Mouse (Mus musculus): ENCODE measurements around the gene Agtpbp1.

The Agtpbp1 gene

GRCm38 (mm10) chr13:59477451-59477850, 107.6 kb downstream of the Agtpbp1 start:
- no peak for DNase-seq

DNA sequence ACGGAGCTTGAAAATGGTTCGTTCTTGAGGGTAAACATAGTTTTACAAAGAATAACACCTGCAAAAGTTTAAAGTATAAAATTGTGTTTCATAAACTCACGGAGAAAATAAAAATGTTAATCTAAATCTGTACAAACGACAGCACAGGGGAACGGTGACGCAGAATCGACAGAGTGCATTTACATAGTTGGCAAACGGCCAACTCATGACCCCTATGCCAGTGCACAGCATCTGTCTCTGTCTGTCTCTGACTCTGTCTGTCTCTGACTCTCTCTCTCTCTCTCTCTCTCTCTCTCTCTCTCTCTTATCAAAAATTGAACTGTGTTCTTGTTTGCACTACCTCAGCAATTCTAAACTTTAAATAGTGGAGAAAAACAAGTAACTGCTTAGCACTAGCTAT, 110.1 kb downstream of the Agtpbp1 start:
- peak in 1 of 2 experiments; percentile 22 for DNase-seq

DNA sequence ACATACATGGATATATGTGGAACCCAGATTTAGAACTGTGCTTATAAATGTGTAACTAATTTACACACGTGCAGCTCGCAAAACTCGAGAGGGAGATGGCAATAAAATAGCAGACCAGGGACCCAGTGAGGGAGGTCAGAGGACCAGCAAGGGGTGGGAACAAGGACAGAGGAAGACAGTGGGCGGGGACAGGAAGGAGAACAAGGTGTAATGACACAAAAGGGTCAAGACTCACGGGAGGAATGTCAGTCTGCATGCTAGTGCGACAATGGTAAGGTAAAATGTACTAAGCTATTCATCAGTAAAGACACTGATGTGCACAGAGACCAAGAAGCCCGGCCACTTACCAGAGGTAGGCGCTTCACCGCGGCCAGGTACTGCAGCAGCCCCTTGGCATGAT, 111.7 kb downstream of the Agtpbp1 start:
- DNase-seq, result no peak

DNA sequence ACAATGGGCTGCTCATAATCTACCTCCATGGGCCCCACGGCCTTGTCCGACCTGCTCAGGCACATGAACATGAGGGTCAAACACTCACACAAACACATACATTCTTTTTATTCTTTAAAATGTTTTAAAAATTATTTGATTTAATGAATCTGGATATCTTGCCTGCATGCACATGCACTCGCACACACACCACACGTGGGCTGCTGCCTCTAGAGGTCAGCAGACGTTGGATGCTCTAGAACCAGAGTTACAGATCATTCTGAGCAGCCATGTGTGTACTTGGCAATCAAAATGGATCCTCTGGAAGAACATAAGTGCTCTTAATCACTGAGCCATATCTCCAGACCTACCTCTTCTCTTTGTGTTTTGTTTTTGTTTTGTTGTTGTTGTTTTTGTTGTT, 112.8 kb downstream of the Agtpbp1 start:
- peak; percentile 42 to 43 for DNase-seq

GRCm38 (mm10) chr13:59469701-59470100, 115.3 kb downstream of the Agtpbp1 start:
- no peak for DNase-seq

GRCm38 (mm10) chr13:59468181-59468802, 116.7 kb downstream of the Agtpbp1 start:
- DNase-seq, result no peak

DNA sequence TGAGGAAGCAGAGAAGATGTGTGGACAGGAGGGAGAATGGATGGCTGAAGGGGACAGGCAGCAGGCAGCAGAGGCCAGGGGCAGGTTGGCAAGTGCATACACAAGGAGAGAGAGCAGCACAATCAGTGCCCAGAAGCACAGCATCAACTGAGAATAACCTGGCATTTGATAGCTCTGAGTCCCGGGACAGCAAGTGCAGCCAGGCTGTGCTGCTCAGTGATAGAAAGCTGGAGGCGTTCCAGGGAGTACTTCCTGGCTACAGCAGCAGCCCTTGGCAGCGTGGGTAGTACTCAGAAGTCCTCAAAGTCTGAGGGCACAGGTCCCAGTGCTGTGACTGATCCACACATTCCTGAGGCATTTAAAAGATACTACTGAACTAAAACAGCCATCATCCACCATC, 117.4 kb downstream of the Agtpbp1 start:
- DNase-seq, result peak; percentile 85 to 88

DNA sequence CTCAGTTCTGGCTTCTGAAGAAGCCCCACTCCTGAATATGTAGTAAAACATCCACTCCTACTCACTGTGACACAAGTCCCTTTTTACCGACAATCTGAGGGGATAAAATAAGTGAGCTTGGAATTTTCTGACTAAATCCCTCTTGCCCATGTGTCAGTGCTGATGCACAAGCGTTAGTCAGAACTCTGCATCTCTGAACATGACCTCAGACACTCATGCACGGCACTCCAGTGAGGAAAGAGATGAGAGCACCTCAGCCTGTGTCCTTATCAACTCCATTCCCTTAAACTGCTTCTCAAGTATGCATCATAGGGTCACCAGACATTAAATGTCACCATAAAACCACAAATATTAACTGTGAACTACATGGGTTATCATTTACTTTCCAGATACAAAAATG, 124.1 kb downstream of the Agtpbp1 start:
- DNase-seq, result no peak

- DNase-seq, result no peak
These were observed 128.8 kb downstream of the Agtpbp1 start for GRCm38 (mm10) chr13:59456203-59456602.

GRCm38 (mm10) chr13:59454001-59454785, 130.8 kb downstream of the Agtpbp1 start:
- DNase-seq, result peak; percentile 61 to 66

- peak; percentile 48 to 53 for DNase-seq
These were observed 131.4 kb downstream of the Agtpbp1 start for GRCm38 (mm10) chr13:59453582-59453981.

DNA sequence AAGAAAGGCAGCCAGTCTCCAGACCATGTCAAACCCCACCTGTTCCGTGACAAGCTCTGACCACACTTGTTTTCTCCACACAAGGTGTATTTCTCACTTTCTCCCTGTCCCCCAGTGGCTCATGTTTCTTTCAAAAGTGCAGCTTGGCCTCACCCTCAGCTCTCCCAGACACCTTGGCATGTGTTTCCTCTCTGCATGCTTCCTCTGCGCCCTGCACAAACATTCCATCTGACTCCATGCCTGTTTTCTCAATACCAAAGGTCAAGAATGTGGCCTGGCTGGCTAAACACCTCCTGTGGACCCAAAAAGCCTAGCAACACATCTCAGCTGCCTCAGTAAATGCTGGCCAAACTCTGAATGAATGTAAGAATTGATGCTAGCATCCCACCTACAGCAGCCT, 132.0 kb downstream of the Agtpbp1 start:
- DNase-seq, result peak in 1 of 2 experiments; percentile 32

DNA sequence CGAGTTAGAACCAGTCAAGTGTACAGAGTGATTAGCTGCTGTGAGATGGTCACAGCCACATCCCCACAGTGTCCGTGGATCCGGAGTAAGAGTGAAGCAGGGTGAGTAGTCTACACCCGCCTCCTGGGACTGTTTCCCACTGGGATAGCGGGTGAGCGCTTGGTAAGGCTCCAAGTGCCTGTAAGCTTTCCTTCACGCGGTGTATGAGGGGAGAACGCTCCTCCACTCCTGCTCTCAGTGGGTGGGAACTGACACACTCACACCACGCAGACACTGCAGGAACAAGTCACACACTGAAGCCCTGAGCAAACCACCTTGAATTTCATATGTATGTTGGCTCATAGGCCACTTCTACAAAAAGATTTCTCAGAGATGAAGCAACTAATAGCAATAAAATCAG, 134.2 kb downstream of the Agtpbp1 start:
- no peak for DNase-seq

DNA sequence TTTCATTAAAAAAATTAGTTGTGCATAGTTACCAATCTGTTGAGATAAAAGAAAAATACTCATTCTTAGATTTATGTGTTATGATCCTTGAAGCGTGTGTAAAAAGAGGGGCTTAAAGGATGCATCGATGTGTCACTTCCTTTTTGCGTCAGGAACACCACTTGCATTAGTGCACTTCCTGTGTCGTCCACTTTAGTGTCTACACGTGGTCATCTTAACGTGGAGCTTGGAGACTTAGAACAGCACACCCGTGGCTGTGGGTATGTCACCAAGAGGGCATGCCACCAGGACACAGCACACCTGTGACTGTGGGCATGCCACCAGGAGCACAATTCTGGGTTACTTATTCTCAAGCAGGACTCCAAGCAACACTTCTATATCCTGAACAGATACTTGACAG, 137.9 kb downstream of the Agtpbp1 start:
- no peak for DNase-seq

- peak; percentile 51 to 54 for DNase-seq
These were observed 139.8 kb downstream of the Agtpbp1 start for GRCm38 (mm10) chr13:59445179-59445578.

- peak; percentile 72 to 78 for DNase-seq
These were observed 140.7 kb downstream of the Agtpbp1 start for GRCm38 (mm10) chr13:59444371-59444770.

DNA sequence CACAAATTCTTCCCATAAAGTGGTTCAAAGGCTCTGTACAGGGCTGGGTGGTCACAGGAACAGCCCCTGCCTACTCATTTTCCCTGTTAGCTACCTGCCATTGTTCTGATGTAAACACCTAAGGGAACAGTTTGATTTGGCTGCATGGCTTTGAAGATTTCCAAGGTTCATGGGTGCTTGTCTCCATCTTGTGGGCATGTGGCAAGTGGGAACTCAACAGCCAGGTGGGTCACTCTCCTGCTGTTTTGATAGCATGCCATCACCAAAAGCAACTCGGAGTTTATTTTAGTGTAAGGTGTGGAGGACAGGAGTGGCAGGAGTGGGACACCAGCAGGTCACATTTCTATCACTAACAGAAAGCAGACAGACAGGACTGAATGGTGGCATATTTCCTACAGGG, 145.3 kb downstream of the Agtpbp1 start:
- no peak for DNase-seq

GRCm38 (mm10) chr13:59434554-59434953, 150.5 kb downstream of the Agtpbp1 start:
- no peak for DNase-seq

GRCm38 (mm10) chr13:59431124-59431864, 153.7 kb downstream of the Agtpbp1 start:
- peak; percentile 87 to 89 for DNase-seq

DNA sequence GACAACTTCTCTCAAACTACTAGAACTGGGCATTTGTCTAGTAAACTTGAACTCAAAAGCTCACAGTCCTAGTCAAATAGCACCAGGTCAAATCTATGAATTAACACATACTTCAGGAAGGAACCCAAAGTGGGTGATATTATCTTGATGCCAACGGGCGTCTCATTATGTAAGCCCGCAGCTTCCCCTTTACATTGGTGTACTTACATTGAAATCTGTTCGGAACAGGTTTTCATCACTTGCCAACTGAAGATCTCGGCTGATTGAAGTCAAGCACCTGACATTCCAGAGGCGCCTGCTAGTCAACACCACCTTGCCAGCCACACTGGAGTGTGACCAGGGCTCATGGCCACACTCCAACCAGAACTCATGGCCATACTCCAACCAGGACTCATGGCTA, 155.7 kb downstream of the Agtpbp1 start:
- DNase-seq, result no peak

- DNase-seq, result no peak
These were observed 161.2 kb downstream of the Agtpbp1 start for GRCm38 (mm10) chr13:59423871-59424270.

- DNase-seq, result no peak
These were observed 168.3 kb downstream of the Agtpbp1 start for GRCm38 (mm10) chr13:59416530-59417230.

GRCm38 (mm10) chr13:59413885-59414284, 171.1 kb downstream of the Agtpbp1 start:
- DNase-seq, result no peak

All from cerebellum, postnatal 10 days (tissue).